Mouse (Mus musculus) liver, embryonic 15.5 days (tissue): ENCODE data around the gene Rassf3. TPM values are rescaled to one million over a fixed set of nuclear protein-coding genes. Genes with fewer than 3 reads are reported as not detected.

ENCODE experiments used
- ATAC-seq: fragments of 200-750 bp; cut with Nextera tagmentation; 2 replicates; pipeline ENCODE4 v1.8.0; 2017; ENCODE audit warnings: moderate number of reproducible peaks, mild to moderate bottlenecking, moderate library complexity; ENCODE audit not compliant: insufficient read depth
- H3K27ac ChIP-seq: fragments of 300-500 bp; sonication (generic); replicated peaks from 2 replicates; pipeline ENCODE4 v1.5.1; 2015; ENCODE audit warnings: mild to moderate bottlenecking, inconsistent platforms
- H3K27me3 ChIP-seq: fragments of 300-500 bp; sonication (generic); 2 replicates; pipeline ENCODE4 v1.6.1; 2015; ENCODE audit warnings: mild to moderate bottlenecking, inconsistent platforms
- H3K36me3 ChIP-seq: fragments of 300-500 bp; sonication (generic); replicated peaks from 2 replicates; pipeline ENCODE4 v1.6.1; 2015; ENCODE audit warnings: moderate library complexity, mild to moderate bottlenecking, inconsistent platforms
- H3K4me1 ChIP-seq: fragments of 300-500 bp; sonication (generic); replicated peaks from 2 replicates; pipeline ENCODE4 v1.6.1; 2015; ENCODE audit warnings: inconsistent platforms
- H3K4me2 ChIP-seq: fragments of 300-500 bp; sonication (generic); 2 replicates; pipeline ENCODE4 v1.6.1; 2015; ENCODE audit warnings: moderate library complexity, mild to moderate bottlenecking, inconsistent platforms
- H3K4me3 ChIP-seq: fragments of 300-500 bp; sonication (generic); replicated peaks from 2 replicates; pipeline ENCODE4 v1.5.1; 2015; ENCODE audit warnings: mild to moderate bottlenecking, inconsistent platforms
- H3K9ac ChIP-seq: fragments of 300-500 bp; sonication (generic); 2 replicates; pipeline ENCODE4 v1.6.1; 2015; ENCODE audit warnings: moderate library complexity, mild to moderate bottlenecking, inconsistent platforms
- H3K9me3 ChIP-seq: fragments of 300-500 bp; sonication (generic); replicated peaks from 2 replicates; pipeline ENCODE4 v1.6.1; 2016; ENCODE audit warnings: inconsistent platforms
- WGBS: fragments of 180-500 bp; shearing (Covaris S2); methylation state at CpG from one replicate; pipeline ENCODE4 v1.1.7; 2015; ENCODE audit warnings: mixed read lengths; ENCODE audit not compliant: insufficient replicate concordance; 5-methylcytosine and 5-hydroxymethylcytosine counted together
- polyA plus RNA-seq: library from polyadenylated mRNA; unstranded; fragments of >200 nt; fragmentation: Nextera tagmentation; extraction: Ambion mirVana; gene quantifications from 2 replicates; pipeline ENCODE4 v1.2.1, GENCODE M21; 2015

Rassf3 gene
- polyA plus RNA-seq, 1 experiment from 2014 or later = 11.3 TPM

- H3K4me1 ChIP-seq = peaks cover 43% of the 10 kb centered on the region
- no peaks in the 10 kb centered on the region for H3K27me3 ChIP-seq
- peak; percentile 90 for ATAC-seq
- no peaks in the 10 kb centered on the region for H3K9me3 ChIP-seq
- H3K36me3 ChIP-seq = 0 out of 2 replicates have a peak, but pooled peaks cover under 1% of the 10 kb centered on the region
- under 1% methylated on average over 66 of the region's 72 CpGs for WGBS
- H3K9ac ChIP-seq = peak within 1 kb of the TSS; percentile 82
- H3K4me3 ChIP-seq = peak within 1 kb of the TSS; percentile 86
- peak within 1 kb of the TSS; percentile 100 for H3K4me2 ChIP-seq
- peak within 1 kb of the TSS; percentile 74 for H3K27ac ChIP-seq
These were observed 111.2 kb downstream of the Rassf3 start, which contains the start of gene Gns for GRCm38 (mm10) chr10:121364801-121365564. Gns (plus strand) TSS chr10:121365090.

GRCm38 (mm10) chr10:121364306-121364705, 111.8 kb downstream of the Rassf3 start:
- Histone ChIP-seq H3K4me3 (peak overlapping the region; percentile 86), H3K9me3 (no peaks in the 10 kb centered on the region), H3K9ac (peak overlapping the region; percentile 82), H3K36me3 (no peaks in the 10 kb centered on the region), H3K4me1 (peaks cover 42% of the 10 kb centered on the region), H3K4me2 (peak overlapping the region; percentile 100), H3K27ac (no peak overlapping the region), H3K27me3 (no peaks in the 10 kb centered on the region)
- 25% methylated on average over 15 of the region's 15 CpGs for WGBS
- no peak for ATAC-seq

- Histone ChIP-seq H3K4me2 (no peak overlapping the region), H3K9me3 (no peaks in the 10 kb centered on the region), H3K4me3 (no peak overlapping the region), H3K4me1 (peaks cover 31% of the 10 kb centered on the region), H3K36me3 (no peaks in the 10 kb centered on the region), H3K27ac (no peak overlapping the region), H3K9ac (no peak overlapping the region), H3K27me3 (no peaks in the 10 kb centered on the region)
- ATAC-seq = no peak
- 66% methylated on average over 8 of the region's 8 CpGs for WGBS
These were observed 112.9 kb downstream of the Rassf3 start for GRCm38 (mm10) chr10:121363201-121363600.

GRCm38 (mm10) chr10:121360358-121360757, 115.8 kb downstream of the Rassf3 start:
- Histone ChIP-seq H3K4me3 (no peak overlapping the region), H3K36me3 (no peaks in the 10 kb centered on the region), H3K9me3 (no peaks in the 10 kb centered on the region), H3K27ac (no peak overlapping the region), H3K27me3 (no peaks in the 10 kb centered on the region), H3K4me1 (peaks cover 11% of the 10 kb centered on the region), H3K4me2 (no peak overlapping the region), H3K9ac (no peak overlapping the region)
- 57% methylated on average over 2 of the region's 2 CpGs for WGBS
- ATAC-seq = no peak

Other genes with a start within 250 kb of the Rassf3 start
- 0.31 and 0.36 TPM in 2 replicates for gene Tbc1d30, start 125.1 kb downstream of the Rassf3 start, polyA plus RNA-seq
- gene Gns, start 111.3 kb downstream of the Rassf3 start, polyA plus RNA-seq = 16.9 and 18.7 TPM in 2 replicates
- gene Tbk1, start 110.4 kb upstream of the Rassf3 start, polyA plus RNA-seq = 19.7 TPM in 2 replicates
- gene Xpot, start 150.0 kb upstream of the Rassf3 start, polyA plus RNA-seq = 28.1 and 28.7 TPM in 2 replicates
- not detected in 2 replicates for gene D930020B18Rik, start 165.2 kb upstream of the Rassf3 start, polyA plus RNA-seq